Mouse (Mus musculus) frontal cortex, postnatal 36 days (tissue): ENCODE measurements around the gene Nudt3.
A peak's percentile ranks its signal among the peaks of the same experiment; 100 is the strongest.

Source experiments
- DNase-seq, 2 experiments: peaks; one replicate each; pipeline ENCODE4 v3.0.0; 2022; ENCODE audit warnings: low spot score in 2 of 2

Gene Nudt3

GRCm38 (mm10) chr17:27547253-27547868 lies 75.9 kb downstream of the Nudt3 start:
- no peak for DNase-seq

- no peak for DNase-seq
Measured at GRCm38 (mm10) chr17:27546574-27547085, 76.7 kb downstream of the Nudt3 start.

GRCm38 (mm10) chr17:27545991-27546390 lies 77.3 kb downstream of the Nudt3 start:
- no peak for DNase-seq

- DNase-seq, result peak in 1 of 2 experiments; percentile 58
Measured at GRCm38 (mm10) chr17:27544551-27544950, 78.7 kb downstream of the Nudt3 start.

GRCm38 (mm10) chr17:27541984-27542383 lies 81.3 kb downstream of the Nudt3 start:
- no peak for DNase-seq

GRCm38 (mm10) chr17:27541261-27541660 lies 82.0 kb downstream of the Nudt3 start:
- DNase-seq, result no peak

- peak; percentile 92 for DNase-seq
Measured at GRCm38 (mm10) chr17:27534718-27535117, 88.6 kb downstream of the Nudt3 start.

GRCm38 (mm10) chr17:27533354-27533753 lies 89.9 kb downstream of the Nudt3 start:
- DNase-seq, result no peak

- DNase-seq, result no peak
Measured at GRCm38 (mm10) chr17:27532095-27532494, 91.2 kb downstream of the Nudt3 start.
